15 mouse cellular contexts compared by ENCODE assay signal in the genomic region with DNA sequence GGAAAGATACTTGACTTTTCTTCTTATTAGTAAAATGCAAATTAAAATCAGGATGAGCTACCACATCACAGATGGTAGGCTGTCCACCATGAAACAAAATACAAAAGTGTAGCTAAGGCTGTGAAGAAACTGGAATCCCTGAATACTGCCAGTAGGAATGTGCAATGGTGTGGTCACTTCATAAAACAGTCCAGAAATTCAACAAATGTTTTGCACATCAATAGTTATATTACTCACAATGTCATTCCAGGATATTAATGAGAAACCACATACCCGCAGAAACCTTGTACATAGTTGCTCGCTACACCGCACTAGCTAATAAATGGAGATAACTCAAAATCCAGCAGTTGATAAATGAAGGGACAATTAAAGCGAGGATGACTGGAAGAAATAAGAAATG.
"Had no signal": no experiment of that assay in that cellular context is flagged by ENCODE, and none has a peak within 500 bp of the region (broad histone marks: within the 10 kb centered on the region; RNA-seq: fewer than 3 reads in every experiment).

No protein-coding gene starts in this region.

- H3K27me3 ChIP-seq: neural tube, embryonic 13.5 days; neural tube, embryonic 15.5 days; stomach, embryonic 15.5 days had no signal

- DNase-seq: retina, postnatal 1 day; right cerebral cortex, adult 18-20 months; right cerebral cortex, postnatal 14 days; right cerebral cortex, postnatal 25 days; right cerebral cortex, postnatal 4 days; spleen, adult 18-20 months; thymus, adult 18-20 months; thymus, adult 2 months; thymus, postnatal 14 days; thymus, postnatal 25 days; thymus, postnatal 36 days; thymus, postnatal 4 days had no signal
